Mouse (Mus musculus) frontal cortex, postnatal 36 days (tissue): Measurements from ENCODE around the gene Zmynd10.

Experiments used
- DNase-seq, 2 experiments: peaks; one replicate each; pipeline ENCODE4 v3.0.0; 2022; ENCODE audit warnings: low spot score in 2 of 2

The Zmynd10 gene

DNA sequence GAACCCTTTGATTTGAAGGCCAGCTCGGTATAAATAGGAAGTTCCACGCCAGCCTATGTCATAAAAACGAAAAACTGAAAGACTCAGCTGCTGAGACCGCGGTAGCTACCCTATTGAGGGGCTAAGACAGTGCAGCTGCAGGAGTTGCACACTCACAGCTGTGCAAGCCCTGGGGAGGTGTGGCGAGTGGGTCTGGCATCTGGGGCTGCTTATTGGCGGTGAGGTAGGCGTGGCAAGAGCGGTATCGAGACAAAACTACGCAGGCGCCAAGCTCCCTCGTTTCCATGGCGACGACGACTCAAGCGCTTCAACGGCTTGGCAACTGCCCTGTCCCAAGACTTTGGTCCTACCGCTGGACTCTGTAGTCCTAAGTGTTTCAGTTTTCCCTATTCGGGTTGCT lies at the start of gene Zmynd10:
Zmynd10 (plus strand) TSS at position 273 of the 400 bp plus-strand sequence.
- DNase-seq: peak; percentile 83 to 91

GRCm38 (mm10) chr9:107500708-107501286 lies 46.3 kb upstream of the Zmynd10 start:
- no peak for DNase-seq

DNA sequence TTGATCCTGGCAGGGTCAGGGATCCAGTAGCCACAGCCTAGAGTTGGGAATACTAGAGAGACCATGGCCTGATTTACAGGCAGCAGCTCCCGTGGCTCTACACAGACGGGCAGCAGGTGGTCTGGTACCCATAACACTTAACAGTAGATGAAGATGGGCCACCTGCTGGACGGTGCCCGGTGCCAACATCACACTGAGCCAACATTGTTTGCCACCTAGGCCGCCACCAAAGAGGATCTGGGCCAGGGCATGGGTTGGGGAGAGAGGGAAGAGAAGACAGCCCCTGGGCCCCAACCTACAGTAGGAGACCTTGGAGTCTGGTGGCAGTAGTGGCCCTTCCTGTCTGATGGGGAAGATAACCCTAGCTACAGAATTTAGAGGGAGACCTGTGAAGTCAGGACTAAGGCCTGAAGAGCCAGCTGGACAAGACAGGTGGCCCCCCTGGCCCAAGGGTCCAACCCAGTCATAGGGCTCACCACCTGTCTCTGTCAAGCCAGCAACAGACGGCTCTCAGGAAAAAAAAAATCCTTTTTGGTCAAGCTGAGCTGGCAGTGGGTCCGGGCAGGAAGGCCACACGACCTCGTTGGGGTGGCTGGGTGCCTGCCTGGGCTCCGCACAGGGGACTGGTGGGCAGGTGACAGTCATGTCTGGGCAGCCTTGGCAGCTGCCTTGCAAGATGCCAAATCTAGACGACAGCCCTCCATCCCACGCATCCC lies 44.8 kb upstream of the Zmynd10 start:
- no peak for DNase-seq

DNA sequence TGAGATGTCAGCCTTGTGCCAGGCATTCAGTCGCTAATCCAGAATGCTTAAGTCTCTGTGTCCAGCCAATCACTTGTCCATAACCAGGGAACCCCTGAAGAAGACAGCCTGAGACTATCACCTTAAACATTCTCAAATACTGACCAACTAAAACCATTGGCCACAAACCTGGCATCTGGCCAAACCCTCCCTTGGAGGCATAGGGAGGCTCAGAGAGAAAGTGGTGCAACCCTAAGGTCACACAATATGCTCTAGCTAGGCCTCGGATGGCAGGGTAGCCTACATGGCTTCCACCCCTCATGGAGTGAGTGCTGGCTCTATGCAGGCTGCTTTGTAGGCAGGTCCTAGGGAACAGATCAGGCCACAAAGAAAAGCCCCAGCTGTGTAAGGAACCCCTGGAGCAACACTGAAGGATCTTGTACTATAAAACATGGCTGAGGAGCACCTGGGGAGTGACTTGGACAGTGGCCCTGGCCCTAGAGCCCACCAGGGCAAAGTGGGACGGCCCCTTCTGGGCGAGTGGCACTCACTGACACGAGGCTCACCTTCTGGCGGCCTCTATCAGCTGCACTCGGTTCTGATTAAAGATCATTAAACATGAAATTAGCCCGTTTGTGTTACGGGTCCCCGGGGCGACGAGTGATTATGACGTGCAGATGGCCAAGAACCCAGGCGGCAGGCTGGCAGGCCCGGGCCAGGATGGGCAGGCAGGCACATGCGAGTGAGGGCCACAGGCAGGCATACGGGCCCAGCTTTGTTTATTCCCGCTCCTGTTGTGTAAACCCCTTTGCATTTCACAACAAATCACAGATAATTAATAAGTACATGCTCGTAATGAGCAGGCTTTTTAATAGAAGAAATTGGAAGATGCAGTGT lies 42.2 kb upstream of the Zmynd10 start:
- no peak for DNase-seq

- peak; percentile 47 to 62 for DNase-seq
Measured at GRCm38 (mm10) chr9:107508266-107508665, 38.8 kb upstream of the Zmynd10 start.

DNA sequence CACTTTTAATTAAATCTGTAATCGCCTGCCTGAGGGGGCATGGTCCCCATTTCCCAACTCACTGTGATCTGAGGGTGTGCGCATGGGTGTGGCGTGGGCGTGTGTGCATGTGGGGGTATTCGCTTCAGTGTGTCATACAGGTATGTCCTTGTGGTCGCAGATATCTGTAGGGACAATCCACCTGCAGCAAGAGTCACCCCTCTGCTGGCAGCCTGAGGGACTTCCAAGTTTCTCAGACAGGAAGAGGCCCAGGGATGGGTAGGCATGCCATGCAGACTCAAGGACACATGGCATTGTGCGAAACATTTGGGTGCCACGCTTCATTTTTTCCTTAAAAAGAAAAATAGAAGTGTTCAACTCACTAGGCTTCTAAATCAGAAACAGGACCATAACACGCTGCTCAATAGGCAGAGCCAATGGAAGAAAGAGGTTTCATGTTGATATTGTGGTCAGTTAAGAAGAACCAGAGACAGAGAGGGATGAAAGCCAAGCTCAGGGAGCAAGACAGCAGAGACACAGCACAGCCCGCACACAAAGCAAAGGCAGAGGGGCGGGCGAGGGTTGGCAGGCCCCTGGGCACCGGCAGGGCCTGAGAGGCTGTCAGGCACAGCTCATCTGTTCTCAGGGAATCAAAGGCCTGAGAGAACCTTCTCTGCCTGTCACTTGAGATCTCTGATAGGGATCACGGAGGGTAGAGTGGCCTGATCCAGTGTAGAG lies 36.6 kb upstream of the Zmynd10 start:
- DNase-seq: no peak

DNA sequence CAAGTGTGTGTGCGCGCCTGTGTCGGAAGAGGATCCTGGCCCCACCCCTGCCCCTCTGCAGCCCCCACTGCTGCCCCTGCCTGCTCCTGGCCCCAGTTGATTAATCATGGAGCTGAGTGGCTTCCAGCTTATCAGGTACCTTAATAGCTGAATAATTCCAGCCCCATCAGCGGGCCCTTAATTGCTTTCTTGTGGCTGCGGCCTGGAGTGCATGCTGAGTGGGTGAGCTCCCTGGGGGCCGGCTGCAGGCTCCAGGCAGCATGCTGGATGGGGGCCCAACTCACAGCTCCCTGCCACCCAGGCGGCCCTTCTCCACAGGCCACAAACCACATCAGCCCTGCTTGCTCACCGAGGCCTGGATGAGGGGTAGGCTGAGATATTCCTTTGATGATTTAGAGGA lies 35.7 kb upstream of the Zmynd10 start:
- DNase-seq: no peak

GRCm38 (mm10) chr9:107512326-107512725 lies 34.8 kb upstream of the Zmynd10 start:
- DNase-seq: no peak

GRCm38 (mm10) chr9:107514303-107514955 lies 32.7 kb upstream of the Zmynd10 start:
- DNase-seq: peak; percentile 89 to 90

DNA sequence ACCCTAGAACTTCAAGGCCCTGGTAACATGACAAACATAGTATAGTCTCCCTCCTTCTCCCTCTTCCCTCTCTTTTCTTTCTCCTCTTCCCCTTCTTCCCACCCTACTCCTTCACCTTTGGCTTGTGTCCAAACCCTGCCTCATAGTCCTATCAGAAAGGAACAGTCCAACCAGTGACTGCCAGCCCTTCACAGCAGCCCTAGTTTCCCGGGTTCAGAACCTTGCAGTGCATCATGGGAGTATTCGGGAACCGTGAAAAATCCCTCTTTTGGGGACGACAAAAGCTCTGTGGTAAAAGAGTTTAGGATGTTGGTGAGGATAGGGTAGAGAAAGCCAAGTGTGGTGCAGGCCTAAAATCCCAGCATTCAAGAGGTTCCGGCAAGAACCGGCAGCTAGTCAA lies 26.8 kb upstream of the Zmynd10 start:
- DNase-seq: no peak

- no peak for DNase-seq
Measured at GRCm38 (mm10) chr9:107521190-107521589, 25.9 kb upstream of the Zmynd10 start.

GRCm38 (mm10) chr9:107521711-107522399 lies 25.2 kb upstream of the Zmynd10 start:
- no peak for DNase-seq

DNA sequence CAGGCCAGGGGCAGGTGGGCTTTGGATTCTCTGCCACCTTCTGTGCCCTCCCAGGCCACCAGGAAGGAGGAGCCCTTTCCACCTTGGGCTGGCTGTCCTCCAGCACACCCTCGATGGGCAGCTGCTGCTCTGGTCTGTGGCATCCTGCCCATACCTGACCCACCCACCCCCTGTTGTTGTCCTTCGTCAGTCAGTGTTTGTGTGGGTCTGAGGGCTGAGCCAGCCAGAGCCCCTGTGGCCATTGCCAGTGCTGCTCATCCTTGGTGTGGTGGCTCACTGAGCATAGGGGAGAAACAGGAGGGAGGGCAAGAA lies 24.7 kb upstream of the Zmynd10 start:
- DNase-seq: no peak

DNA sequence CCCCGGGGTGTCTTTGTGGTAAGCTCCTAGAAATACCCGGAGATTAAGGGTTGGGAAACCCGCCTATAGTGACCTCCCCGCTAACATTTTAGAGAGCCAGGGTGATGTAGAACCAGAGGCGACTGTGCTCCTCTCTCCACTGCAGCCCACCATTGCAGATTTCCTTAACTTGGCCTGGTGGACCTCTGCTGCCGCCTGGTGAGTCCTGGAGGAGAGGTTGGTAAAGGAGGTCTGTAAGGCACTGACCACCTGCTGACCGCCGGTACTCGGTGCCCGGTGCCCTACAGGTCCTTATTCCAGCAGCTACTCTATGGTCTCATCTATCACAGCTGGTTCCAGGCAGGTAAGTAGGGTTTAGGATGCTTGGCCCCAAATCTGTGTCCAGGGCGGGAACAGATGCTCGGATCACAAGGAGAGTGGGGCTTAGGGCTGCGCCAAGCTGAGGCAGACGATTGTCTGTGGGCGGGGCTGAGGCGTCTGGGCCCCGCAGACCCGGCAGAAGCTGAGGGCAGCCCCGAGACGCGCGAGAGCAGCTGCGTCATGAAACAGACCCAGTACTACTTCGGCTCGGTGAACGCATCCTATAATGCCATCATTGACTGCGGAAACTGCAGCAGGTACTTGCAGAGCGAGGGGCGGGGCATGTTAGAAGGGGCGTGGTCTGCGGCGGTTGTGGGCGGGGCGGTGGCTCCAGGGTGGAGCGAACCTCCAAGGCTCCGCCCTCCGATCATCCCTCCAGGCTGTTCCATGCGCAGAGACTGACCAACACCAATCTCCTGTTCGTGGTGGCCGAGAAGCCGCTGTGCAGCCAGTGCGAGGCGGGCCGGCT lies 20.7 kb upstream of the Zmynd10 start:
- DNase-seq: peak; percentile 70 to 77

- peak; percentile 92 to 96 for DNase-seq
Measured at GRCm38 (mm10) chr9:107533791-107534407, 13.2 kb upstream of the Zmynd10 start, which contains the start of gene Tmem115. TSS of gene Tmem115 (plus strand) at chr9:107533945.

DNA sequence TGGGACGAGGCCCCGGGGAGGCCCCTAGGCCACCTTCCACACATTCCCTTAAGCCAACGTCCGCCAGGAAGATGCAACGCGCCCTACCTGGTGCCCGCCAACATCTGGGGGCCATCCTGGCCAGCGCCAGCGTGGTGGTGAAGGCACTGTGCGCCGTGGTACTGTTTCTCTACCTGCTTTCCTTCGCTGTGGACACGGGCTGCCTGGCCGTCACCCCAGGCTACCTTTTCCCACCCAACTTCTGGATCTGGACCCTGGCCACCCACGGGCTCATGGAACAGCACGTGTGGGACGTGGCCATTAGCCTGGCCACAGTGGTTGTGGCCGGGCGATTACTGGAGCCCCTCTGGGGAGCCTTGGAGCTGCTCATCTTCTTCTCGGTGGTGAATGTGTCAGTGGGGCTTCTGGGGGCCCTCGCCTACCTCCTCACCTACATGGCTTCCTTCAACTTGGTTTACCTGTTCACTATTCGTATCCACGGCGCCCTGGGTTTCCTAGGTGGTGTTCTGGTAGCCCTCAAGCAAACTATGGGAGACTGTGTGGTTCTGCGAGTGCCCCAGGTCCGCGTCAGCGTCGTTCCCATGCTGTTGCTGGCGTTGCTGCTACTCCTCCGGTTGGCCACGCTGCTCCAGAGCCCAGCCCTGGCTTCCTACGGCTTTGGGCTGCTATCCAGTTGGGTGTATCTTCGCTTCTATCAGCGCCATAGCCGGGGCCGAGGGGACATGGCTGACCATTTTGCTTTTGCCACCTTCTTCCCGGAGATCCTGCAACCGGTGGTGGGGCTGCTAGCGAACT lies 12.5 kb upstream of the Zmynd10 start:
- DNase-seq: no peak

DNA sequence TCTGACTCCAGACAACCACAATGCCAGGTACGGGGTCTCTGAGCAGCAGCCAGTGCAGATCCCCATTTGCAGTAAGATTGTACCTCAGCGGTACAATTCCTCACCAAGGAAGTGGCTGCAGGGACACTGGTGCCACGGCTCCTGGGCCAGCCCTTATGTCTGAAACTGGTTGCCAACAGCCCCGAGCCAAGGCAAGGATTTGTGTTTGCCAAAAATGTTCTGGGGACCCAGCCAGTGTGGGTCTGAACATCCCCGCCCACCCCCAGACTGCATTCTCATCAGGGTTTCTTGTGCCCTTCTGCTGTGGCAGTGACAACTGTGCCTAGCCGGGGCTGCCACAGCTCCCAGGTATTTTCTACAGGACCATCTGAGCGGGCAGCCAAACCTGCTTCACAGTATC lies 8.9 kb upstream of the Zmynd10 start:
- DNase-seq: no peak

- DNase-seq: no peak
Measured at GRCm38 (mm10) chr9:107538711-107539110, 8.4 kb upstream of the Zmynd10 start.

DNA sequence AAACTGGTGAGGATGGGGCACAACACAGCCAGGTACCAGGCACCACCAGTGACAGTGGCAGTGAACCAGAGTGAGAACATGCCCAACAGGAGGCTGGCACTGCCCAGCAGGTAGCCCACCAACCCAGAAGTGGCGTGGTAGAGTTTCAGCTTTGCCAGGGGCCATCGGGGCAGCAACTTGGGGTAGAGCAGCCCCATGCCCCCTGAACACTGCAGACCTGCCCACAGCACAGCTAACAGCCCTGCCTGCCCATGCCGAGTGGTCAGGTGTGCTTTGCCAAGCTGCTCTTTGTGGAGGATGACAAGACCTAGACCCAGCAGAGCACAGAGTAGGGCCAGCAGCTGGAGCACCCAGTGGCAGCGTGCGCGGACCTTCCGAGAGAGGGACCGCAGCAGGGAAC lies 7.2 kb upstream of the Zmynd10 start:
- no peak for DNase-seq
